Mouse (Mus musculus) lung, embryonic 15.5 days (tissue): ENCODE data around the gene Hoxd4. TPM values are rescaled to one million over a fixed set of nuclear protein-coding genes. Genes with fewer than 3 reads are reported as not detected.

Experiments
- ATAC-seq: fragments of 200-750 bp; cut with Nextera tagmentation; 2 replicates; pipeline ENCODE4 v1.8.0; 2017; ENCODE audit warnings: moderate number of reproducible peaks, borderline replicate concordance; ENCODE audit not compliant: low FRiP score, low TSS enrichment; ENCODE audit errors: extremely low read depth
- H3K27ac ChIP-seq: fragments of 300-500 bp; sonication (generic); 2 replicates; pipeline ENCODE4 v1.5.1; 2015; ENCODE audit warnings: moderate library complexity, mild to moderate bottlenecking, inconsistent platforms
- H3K27me3 ChIP-seq: fragments of 300-500 bp; sonication (generic); 2 replicates; pipeline ENCODE4 v1.6.1; 2015; ENCODE audit warnings: inconsistent platforms
- H3K36me3 ChIP-seq: fragments of 300-500 bp; sonication (generic); 2 replicates; pipeline ENCODE4 v1.6.1; 2015; ENCODE audit warnings: inconsistent platforms
- H3K4me1 ChIP-seq: fragments of 300-500 bp; sonication (generic); 2 replicates; pipeline ENCODE4 v1.6.1; 2015; ENCODE audit warnings: inconsistent platforms
- H3K4me2 ChIP-seq: fragments of 300-500 bp; sonication (generic); 2 replicates; pipeline ENCODE4 v1.6.1; 2015; ENCODE audit warnings: inconsistent platforms, mild to moderate bottlenecking, moderate library complexity
- H3K4me3 ChIP-seq: fragments of 300-500 bp; sonication (generic); 2 replicates; pipeline ENCODE4 v1.5.1; 2015; ENCODE audit warnings: mild to moderate bottlenecking, inconsistent platforms
- H3K9ac ChIP-seq: fragments of 300-500 bp; sonication (generic); 2 replicates; pipeline ENCODE4 v1.6.1; 2015; ENCODE audit warnings: inconsistent platforms
- H3K9me3 ChIP-seq: fragments of 300-500 bp; sonication (generic); 2 replicates; pipeline ENCODE4 v1.6.1; 2016; ENCODE audit warnings: inconsistent platforms
- WGBS: fragments of 180-500 bp; shearing (Covaris S2); methylation state at CpG from one replicate; pipeline ENCODE4 v1.1.7; 2015; 5-methylcytosine and 5-hydroxymethylcytosine counted together
- polyA plus RNA-seq: library from polyadenylated mRNA; unstranded; fragments of >200 nt; fragmentation: Nextera tagmentation; extraction: Ambion mirVana; gene quantifications from 2 replicates; pipeline ENCODE4 v1.2.1, GENCODE M21; 2015

Gene Hoxd4
- polyA plus RNA-seq, 1 experiment from 2014 or later = 0.19 TPM

- Histone ChIP-seq H3K27me3 (peaks cover 99% of the 10 kb centered on the region), H3K4me2 (peak overlapping the region; percentile 53), H3K9ac (no peak overlapping the region), H3K4me3 (peak overlapping the region; percentile 34), H3K4me1 (peaks cover 12% of the 10 kb centered on the region), H3K27ac (no peak overlapping the region), H3K9me3 (no peaks in the 10 kb centered on the region), H3K36me3 (no peaks in the 10 kb centered on the region)
- WGBS = under 1% methylated on average over 77 of the region's 86 CpGs
- no peak for ATAC-seq
These were observed 13.3 kb upstream of the Hoxd4 start for GRCm38 (mm10) chr2:74698201-74699052.

GRCm38 (mm10) chr2:74699053-74699430, 12.7 kb upstream of the Hoxd4 start:
- no peak overlapping the region for H3K9ac ChIP-seq
- no peak overlapping the region for H3K4me3 ChIP-seq
- H3K27me3 ChIP-seq = peaks cover 99% of the 10 kb centered on the region

GRCm38 (mm10) chr2:74699664-74700545, 11.8 kb upstream of the Hoxd4 start:
- no peaks in the 10 kb centered on the region for H3K36me3 ChIP-seq
- no peak for ATAC-seq
- H3K4me3 ChIP-seq = no peak overlapping the region
- peaks cover 17% of the 10 kb centered on the region for H3K4me1 ChIP-seq
- no peaks in the 10 kb centered on the region for H3K9me3 ChIP-seq
- H3K9ac ChIP-seq = no peak overlapping the region
- peaks cover 99% of the 10 kb centered on the region for H3K27me3 ChIP-seq
- 5% methylated on average over 23 of the region's 23 CpGs for WGBS
- H3K27ac ChIP-seq = no peak overlapping the region
- no peak overlapping the region for H3K4me2 ChIP-seq

More at GRCm38 (mm10) chr2:74699053-74699430, 12.7 kb upstream of the Hoxd4 start:
- 2% methylated on average over 17 of the region's 17 CpGs for WGBS
- no peak overlapping the region for H3K27ac ChIP-seq
- H3K4me2 ChIP-seq = no peak overlapping the region
- no peak for ATAC-seq
- no peaks in the 10 kb centered on the region for H3K9me3 ChIP-seq
- H3K36me3 ChIP-seq = no peaks in the 10 kb centered on the region
- H3K4me1 ChIP-seq = peaks cover 12% of the 10 kb centered on the region

- no peaks in the 10 kb centered on the region for H3K36me3 ChIP-seq
- H3K27ac ChIP-seq = no peak overlapping the region
- WGBS = 6% methylated on average over 22 of the region's 22 CpGs
- no peak overlapping the region for H3K4me2 ChIP-seq
- H3K27me3 ChIP-seq = peaks cover 99% of the 10 kb centered on the region
- ATAC-seq = no peak
- no peak overlapping the region for H3K4me3 ChIP-seq
- peaks cover 24% of the 10 kb centered on the region for H3K4me1 ChIP-seq
- H3K9ac ChIP-seq = no peak overlapping the region
- H3K9me3 ChIP-seq = no peaks in the 10 kb centered on the region
These were observed 11.1 kb upstream of the Hoxd4 start for GRCm38 (mm10) chr2:74700546-74701112.

GRCm38 (mm10) chr2:74701949-74702819, 9.5 kb upstream of the Hoxd4 start:
- H3K4me3 ChIP-seq = no peak overlapping the region
- H3K9ac ChIP-seq = no peak overlapping the region
- no peaks in the 10 kb centered on the region for H3K9me3 ChIP-seq
- no peak overlapping the region for H3K4me2 ChIP-seq
- 10% methylated on average over 17 of the region's 17 CpGs for WGBS
- no peak overlapping the region for H3K27ac ChIP-seq
- peaks cover 98% of the 10 kb centered on the region for H3K27me3 ChIP-seq
- H3K36me3 ChIP-seq = no peaks in the 10 kb centered on the region
- ATAC-seq = no peak
- H3K4me1 ChIP-seq = peaks cover 28% of the 10 kb centered on the region

- Histone ChIP-seq H3K27me3 (peaks cover 98% of the 10 kb centered on the region), H3K36me3 (no peaks in the 10 kb centered on the region), H3K9ac (no peak overlapping the region), H3K4me2 (no peak overlapping the region), H3K27ac (no peak overlapping the region), H3K4me3 (no peak overlapping the region), H3K4me1 (peaks cover 24% of the 10 kb centered on the region), H3K9me3 (no peaks in the 10 kb centered on the region)
- ATAC-seq = no peak
- 17% methylated on average over 6 of the region's 6 CpGs for WGBS
These were observed 8.9 kb upstream of the Hoxd4 start for GRCm38 (mm10) chr2:74702820-74703219.

- WGBS = 7% methylated on average over 10 of the region's 10 CpGs
- Histone ChIP-seq H3K36me3 (no peaks in the 10 kb centered on the region), H3K4me3 (no peak overlapping the region), H3K4me2 (no peak overlapping the region), H3K4me1 (peaks cover 19% of the 10 kb centered on the region), H3K27ac (no peak overlapping the region), H3K9ac (no peak overlapping the region), H3K27me3 (peaks cover 98% of the 10 kb centered on the region), H3K9me3 (no peaks in the 10 kb centered on the region)
- no peak for ATAC-seq
These were observed 8.4 kb upstream of the Hoxd4 start for GRCm38 (mm10) chr2:74703317-74703716.

- H3K9me3 ChIP-seq = no peaks in the 10 kb centered on the region
- 5% methylated on average over 26 of the region's 26 CpGs for WGBS
- H3K4me3 ChIP-seq = peak overlapping the region; percentile 46; the same call in 1 of the 2 replicates
- no peak overlapping the region for H3K9ac ChIP-seq
- H3K4me1 ChIP-seq = peaks cover 16% of the 10 kb centered on the region
- H3K27me3 ChIP-seq = peaks cover 98% of the 10 kb centered on the region
- H3K27ac ChIP-seq = no peak overlapping the region
- ATAC-seq = no peak
- no peaks in the 10 kb centered on the region for H3K36me3 ChIP-seq
- no peak overlapping the region for H3K4me2 ChIP-seq
These were observed 7.9 kb upstream of the Hoxd4 start for GRCm38 (mm10) chr2:74703720-74704392.

GRCm38 (mm10) chr2:74704393-74704998, 7.2 kb upstream of the Hoxd4 start, which contains the start of gene Hoxd8:
Gene Hoxd8 (plus strand): TSS chr2:74704615.
- Histone ChIP-seq H3K27ac (no peak within 1 kb of the TSS), H3K4me3 (peak within 1 kb of the TSS; percentile 46), H3K4me2 (peak within 1 kb of the TSS; percentile 83), H3K9me3 (no peaks in the 10 kb centered on the region), H3K4me1 (peaks cover 16% of the 10 kb centered on the region), H3K9ac (no peak within 1 kb of the TSS), H3K27me3 (peaks cover 98% of the 10 kb centered on the region), H3K36me3 (no peaks in the 10 kb centered on the region)
- peak; percentile 20; the same call in 1 of the 2 replicates for ATAC-seq
- under 1% methylated on average over 50 of the region's 52 CpGs for WGBS

GRCm38 (mm10) chr2:74704999-74705466, 6.7 kb upstream of the Hoxd4 start:
- no peaks in the 10 kb centered on the region for H3K36me3 ChIP-seq
- WGBS = 0% methylated on average over 6 of the region's 66 CpGs
- peak overlapping the region; percentile 83 for H3K4me2 ChIP-seq
- no peak overlapping the region for H3K27ac ChIP-seq
- H3K9me3 ChIP-seq = no peaks in the 10 kb centered on the region
- peaks cover 98% of the 10 kb centered on the region for H3K27me3 ChIP-seq
- ATAC-seq = peak; percentile 44; the same call in 1 of the 2 replicates
- H3K4me1 ChIP-seq = peaks cover 16% of the 10 kb centered on the region
- H3K9ac ChIP-seq = no peak overlapping the region
- H3K4me3 ChIP-seq = peak overlapping the region; percentile 46
